Mouse (Mus musculus): ENCODE results near the gene Avpi1.

GRCm38 (mm10) chr19:42128052-42128740 is 663 bp downstream of the Avpi1 start:
- no peak for TF ChIP-seq MYOG (IDR thresholded peaks at IDR 0.05; ENCODE audit: control insufficient read depth, extremely low read depth, insufficient read length)
- TF ChIP-seq FOSL1 (IDR thresholded peaks at IDR 0.05; ENCODE audit: insufficient read depth, low read length, poor library complexity, severe bottlenecking), result no peak

Measured in C2C12 (cell line).